Mouse (Mus musculus) layer of hippocampus, adult 18-20 months (tissue): ENCODE measurements around the gene Asb3. TPM values are rescaled to one million over a fixed set of nuclear protein-coding genes. Genes with fewer than 3 reads are reported as not detected.
"Not testable (repeated sequence)": the region's sequence is repeated elsewhere in the genome, so short reads cannot be mapped to it uniquely, and the experiment has no call there.

ENCODE experiments used
- DNase-seq, 2 experiments: peaks; one replicate each; pipeline ENCODE4 v3.0.0; 2022; ENCODE audit warnings: low spot score in 2 of 2
- total RNA-seq, 2 experiments: library from RNA; stranded (reverse); gene quantifications; 2 replicates each; pipeline ENCODE4 v1.2.3; 2021

The Asb3 gene
- total RNA-seq, 2 experiments from 2014 or later, result 17.4 to 21.1 TPM

DNA sequence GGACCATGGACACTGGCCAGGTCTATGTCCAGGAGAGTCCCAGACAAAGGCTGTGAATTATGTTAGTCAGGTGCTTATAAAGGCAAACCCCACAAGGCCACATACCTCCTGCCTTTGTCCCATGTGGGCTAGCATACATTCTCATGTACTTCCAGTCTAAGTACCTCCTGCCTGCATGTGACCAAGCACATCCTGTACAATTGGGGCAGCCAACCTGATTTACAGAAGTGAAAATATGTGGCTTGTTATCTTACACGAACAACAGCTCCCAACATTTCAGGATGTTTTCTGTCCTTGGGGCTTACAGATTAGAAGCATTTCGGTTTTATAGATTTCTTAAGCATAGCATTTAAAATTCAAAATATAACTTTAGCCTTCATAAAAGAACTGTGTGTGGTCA is 114.8 kb downstream of the Asb3 start:
- DNase-seq, result no peak

DNA sequence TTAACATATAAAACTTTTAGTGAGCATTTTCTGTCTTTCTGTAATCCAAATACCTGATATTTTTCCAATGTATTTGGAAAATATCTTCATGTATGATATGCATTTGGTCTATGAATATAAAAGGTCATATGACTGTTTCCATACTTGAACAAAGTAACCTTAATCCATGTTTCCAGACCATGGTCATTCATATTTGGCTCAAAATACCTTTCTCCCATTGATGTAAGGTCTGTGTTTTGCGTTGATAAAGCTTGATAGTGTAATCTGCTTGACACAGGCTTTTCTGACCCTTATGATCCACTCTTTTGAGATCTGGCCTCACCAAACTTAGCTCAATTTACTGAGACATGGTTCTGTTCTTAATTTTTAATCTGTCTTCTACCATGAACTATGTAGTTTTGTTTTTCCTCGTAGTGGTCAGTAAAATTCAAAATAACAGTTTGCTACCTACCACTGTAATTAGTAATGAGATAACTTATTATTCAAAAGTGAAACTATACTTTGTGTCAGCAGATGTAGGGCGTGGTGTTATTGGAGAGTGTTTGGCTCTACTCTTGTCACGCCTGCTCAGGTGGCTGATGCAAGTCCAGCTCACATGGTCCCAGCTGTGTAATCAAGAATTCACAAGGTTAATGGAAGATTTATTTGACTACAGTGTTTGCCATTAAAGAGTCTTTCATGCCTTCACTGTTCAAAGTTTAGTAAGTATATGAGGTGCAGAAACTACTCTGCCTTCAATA is 116.1 kb downstream of the Asb3 start:
- DNase-seq, result no peak

DNA sequence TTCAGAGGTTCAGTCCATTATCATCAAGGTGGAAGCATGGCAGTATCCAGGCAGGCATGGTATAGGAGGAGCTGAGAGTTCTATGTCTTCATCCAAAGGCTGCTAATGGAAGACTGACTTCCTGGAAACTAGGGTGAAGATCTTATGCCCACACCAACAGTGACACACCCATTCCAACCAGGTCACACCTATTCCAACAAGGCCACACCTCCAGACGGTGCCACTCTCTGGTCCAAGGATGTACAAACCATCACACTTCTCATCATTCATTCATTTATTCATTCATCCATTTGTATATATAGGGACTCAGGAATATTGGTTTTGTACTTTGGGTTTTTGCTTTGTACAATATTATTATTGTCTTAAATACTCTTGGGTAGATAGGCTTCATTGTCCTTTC is 124.5 kb downstream of the Asb3 start:
- not testable (repeated sequence) for DNase-seq

DNA sequence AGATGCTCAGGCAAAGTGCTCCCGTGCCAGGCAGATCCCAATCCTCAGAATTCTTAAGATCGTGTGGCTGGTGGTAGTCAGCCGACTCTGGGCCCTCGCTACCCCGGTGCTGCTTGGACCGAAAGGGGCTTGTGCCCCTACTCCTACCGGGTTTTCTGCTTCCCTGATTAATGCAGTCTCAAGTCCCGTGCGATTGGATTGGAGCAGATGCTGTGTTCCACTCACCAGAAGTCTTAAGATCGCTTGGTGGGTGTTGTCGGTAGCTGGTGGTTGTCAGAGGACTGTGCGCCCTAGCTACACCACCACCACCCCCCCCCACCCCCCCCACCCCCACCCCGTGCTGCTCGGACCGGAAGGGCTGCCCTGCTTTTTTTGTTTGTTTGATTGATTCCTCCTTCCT is 132.2 kb downstream of the Asb3 start:
- DNase-seq, result not testable (repeated sequence)

DNA sequence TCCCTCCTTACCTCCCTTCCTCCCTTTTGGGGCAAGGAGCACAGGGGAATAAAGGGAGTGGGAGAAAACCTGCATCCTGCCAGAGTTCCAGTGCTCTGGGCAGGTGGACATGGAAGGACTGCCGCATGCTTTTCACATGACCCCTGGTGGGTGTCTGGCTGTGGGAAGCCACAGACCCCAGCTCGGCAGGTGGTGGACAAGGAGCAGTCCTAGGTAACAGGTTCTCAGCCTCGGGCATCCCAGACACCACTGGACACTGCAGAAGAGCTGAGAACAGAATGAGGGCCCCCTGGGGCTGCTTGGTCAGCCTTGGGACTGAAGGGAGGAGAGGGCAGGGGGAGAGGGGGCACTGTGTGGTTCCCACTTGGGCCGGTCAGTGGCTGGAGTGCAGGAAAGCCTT is 149.7 kb downstream of the Asb3 start:
- no peak for DNase-seq

DNA sequence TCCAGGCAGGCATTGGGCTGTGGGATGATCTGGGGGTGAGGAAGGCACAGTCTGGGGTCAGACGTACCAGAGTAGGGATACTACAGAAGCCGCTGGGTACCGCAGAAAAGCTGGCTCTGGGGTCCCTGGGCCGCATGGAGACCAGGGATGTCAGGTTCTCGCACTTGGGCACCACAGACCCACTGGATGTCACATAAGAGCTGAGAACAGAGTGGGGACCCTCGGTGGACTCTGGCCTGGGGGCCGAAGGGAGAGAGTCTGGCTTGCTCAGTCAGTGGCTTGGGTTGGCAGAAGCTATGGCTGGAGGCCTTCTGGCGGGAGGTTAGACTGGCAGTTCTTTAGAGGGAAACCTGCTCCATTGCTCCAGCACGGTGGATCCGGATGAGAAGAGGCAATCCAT is 204.8 kb downstream of the Asb3 start:
- DNase-seq, result no peak

DNA sequence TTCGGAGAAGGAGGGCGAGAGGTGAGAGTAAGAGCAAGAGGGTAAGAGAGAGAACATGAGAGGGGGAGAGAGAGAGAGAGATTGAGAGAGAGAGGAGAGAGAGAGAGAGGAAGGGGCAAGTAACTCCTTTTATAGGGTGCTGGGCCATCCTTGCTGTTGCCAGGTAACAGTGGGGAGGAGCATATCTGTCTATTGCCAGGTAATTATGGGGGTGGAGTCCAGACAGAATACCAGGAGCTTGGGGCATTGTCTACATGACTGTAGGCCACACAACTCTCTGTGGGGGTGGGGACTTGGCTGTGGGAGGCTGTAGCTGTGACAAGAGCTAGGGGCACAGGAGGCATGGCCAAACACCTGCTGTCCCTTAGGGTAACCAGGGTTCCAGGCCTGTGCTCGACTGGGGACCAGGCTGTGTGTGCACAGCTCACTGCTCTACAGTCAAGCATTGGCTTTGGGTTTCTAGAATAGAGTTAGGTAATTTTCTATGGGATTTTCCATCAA is 205.3 kb downstream of the Asb3 start:
- no peak for DNase-seq

DNA sequence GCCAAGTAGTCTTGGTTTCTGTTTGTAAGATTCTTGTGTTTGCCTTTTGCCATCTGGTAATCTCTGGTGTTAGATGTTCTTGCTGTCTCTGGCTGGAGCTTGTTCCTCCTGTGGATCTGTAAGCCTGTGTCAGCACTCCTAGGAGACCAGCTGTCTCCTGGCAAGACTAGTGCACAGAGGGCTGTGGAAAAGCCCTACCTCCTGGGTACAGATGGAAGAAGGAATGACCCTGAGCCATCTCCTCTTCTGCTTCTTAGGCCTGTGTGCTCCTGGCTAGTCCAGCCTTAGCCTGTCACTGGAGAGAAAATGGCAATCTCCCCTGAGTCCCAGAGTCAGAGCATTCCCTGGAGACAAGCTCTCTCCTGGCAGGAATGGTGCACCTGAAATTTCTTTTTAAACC is 214.3 kb downstream of the Asb3 start:
- DNase-seq, result peak in 1 of 2 experiments; percentile 11

DNA sequence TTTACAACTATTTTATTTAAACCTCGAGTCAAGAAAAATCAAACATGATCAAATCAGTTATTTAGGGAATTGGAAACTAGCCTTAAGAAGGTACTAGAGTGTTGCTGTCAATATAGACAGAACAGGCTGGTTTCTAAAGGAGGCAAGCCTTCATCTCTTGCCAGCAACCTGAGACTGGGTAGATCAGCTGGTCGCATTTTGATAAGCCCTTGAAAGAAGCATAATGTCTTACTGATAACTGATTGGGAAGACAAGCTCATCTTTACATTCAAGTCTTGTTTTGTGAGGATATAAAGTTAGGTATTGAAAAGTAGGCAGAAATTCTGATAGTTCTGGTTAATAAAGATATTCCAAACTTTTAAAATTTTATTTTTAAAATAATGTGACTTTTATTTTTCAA is 217.0 kb downstream of the Asb3 start:
- DNase-seq, result no peak

DNA sequence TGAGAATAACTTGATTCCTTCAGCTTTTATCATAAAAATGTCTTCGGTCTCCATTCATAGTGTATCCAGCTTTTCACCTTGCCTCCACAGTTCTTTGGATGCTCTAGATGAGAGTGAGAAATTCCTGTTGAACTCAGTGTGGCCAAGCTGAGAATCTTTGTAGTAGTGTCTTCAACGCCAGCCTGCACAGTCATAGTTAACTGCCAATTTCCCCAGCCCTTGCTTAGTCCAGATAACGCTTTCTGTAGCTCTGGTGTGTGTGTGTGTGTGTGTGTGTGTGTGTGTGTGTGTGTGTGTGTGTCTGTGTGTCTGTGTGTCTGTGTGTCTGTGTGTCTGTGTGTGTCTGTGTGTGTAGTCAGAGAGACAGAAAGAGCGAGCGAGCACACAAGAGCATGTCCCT is 220.1 kb downstream of the Asb3 start:
- no peak for DNase-seq

DNA sequence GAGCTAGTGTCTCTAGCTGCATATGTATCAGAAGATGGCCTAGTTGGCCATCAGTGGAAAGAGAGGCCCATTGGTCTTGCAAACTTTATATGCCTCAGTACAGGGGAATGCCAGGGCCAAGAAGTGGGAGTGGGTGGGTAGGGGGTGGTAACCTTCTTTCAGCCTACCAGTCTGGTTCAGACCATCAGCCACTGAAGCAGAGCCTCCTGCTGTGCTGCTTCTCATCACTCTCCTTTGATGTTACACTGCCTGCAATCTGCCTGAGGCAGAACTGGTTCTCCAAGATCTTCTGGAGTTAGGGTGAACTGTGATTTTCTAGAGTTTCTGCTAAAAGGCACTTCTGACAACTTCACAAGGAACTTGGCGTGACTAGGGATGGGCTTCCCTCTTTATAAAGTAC is 241.7 kb downstream of the Asb3 start:
- not testable (repeated sequence) for DNase-seq

DNA sequence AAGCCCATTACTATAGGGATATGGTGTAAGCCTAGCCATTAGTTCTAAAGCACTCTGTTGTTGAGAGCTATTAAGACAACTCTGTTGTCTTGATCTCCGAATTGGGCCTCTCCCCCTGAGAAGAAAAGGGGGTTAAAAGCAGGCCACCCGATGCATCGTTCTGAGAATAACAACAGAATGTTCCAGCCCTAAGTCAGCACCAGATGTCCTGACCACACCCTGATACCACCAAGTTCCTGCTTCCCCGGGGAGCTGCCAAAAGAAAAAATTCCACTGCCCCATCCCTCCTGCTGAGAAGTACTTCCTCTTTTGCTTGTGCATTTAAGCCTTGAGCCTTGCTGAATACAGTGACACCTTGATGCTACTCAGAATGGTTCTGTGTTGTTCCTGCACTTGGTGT is 248.5 kb downstream of the Asb3 start:
- DNase-seq, result not testable (repeated sequence)

DNA sequence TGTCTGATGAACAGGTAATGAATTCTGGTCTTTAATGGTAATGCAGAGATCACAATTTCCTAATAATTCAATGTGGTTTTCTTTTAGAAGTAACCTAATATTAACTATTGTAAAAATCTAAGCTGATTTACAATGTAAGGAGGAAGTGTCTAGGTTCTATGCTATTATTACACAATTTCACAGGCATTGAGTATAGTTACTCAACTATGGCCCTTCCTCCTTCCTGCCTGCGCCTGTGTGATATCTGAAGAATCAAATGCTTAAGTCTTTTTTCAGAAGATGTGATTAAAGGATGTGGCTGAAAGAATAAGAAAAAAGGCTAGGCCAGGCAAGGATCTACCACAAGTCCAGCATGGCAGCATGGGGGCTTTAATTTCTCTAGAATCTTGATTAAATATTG is 249.6 kb downstream of the Asb3 start:
- not testable (repeated sequence) for DNase-seq

DNA sequence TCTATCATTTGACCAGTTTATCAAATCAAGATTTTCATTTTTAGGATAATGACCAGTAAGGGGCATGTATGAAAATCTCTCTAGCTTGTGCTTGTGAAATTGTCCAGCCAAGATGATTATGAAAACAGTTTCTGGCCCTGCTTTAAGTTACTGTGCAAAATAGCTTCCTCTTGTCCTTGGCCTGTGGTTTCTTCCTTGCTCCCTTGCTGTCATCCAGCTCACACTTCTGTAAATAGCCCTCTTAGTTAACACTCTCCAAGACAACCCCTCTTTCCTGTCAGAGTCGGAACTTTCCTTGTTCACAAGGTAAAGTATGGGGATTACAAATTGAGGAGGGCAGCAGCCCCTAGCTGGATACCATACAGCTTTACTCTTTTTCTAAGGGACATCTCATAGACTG is 253.2 kb downstream of the Asb3 start:
- not testable (repeated sequence) for DNase-seq

Other genes starting within 250 kb of the Asb3 start
- gene Acyp2, start 235.8 kb upstream of the Asb3 start, total RNA-seq, result 10 to 100 TPM; 20.9 to 23.6 TPM
- gene Psme4, start 113.7 kb upstream of the Asb3 start, total RNA-seq, result 10 to 100 TPM; 32.1 to 33.9 TPM
- gene Gpr75, start 58 bp upstream of the Asb3 start, total RNA-seq, result 10 to 100 TPM; 12.4 to 14.5 TPM
- gene Erlec1, start 68.9 kb downstream of the Asb3 start, total RNA-seq, result 10 to 100 TPM; 51.0 to 52.3 TPM
- 10 to 100 TPM; 12.8 to 15.4 TPM for gene Chac2, start 100.9 kb downstream of the Asb3 start, total RNA-seq